Mouse (Mus musculus) forebrain, postnatal 0 days (tissue): ENCODE results near the gene Gm45623. TPM values are rescaled to one million over a fixed set of nuclear protein-coding genes. Genes with fewer than 3 reads are reported as not detected.
A peak's percentile ranks its signal among the peaks of the same experiment; 100 is the strongest.

ENCODE experiments used
- ATAC-seq: fragments of 200-750 bp; cut with Nextera tagmentation; 2 replicates; pipeline ENCODE4 v1.8.0; 2017; ENCODE audit warnings: mild to moderate bottlenecking, moderate library complexity
- DNase-seq: peaks from one replicate; pipeline ENCODE4 v3.0.0-alpha.2; 2015
- H3K27ac ChIP-seq: fragments of 300-500 bp; sonication (generic); 2 replicates; pipeline ENCODE4 v1.5.1; 2014; ENCODE audit warnings: low read depth, mild to moderate bottlenecking, antibody characterized with exemption, low read length, moderate library complexity, mixed read lengths
- H3K27me3 ChIP-seq: fragments of 300-500 bp; sonication (generic); 2 replicates; pipeline ENCODE4 v1.6.1; 2014; ENCODE audit warnings: mild to moderate bottlenecking, low read length, mixed read lengths; ENCODE audit not compliant: insufficient read depth
- H3K36me3 ChIP-seq: fragments of 300-500 bp; sonication (generic); 2 replicates; pipeline ENCODE4 v1.6.1; 2014; ENCODE audit warnings: mild to moderate bottlenecking, moderate library complexity; ENCODE audit not compliant: insufficient read depth
- H3K4me1 ChIP-seq: fragments of 300-500 bp; sonication (generic); 2 replicates; pipeline ENCODE4 v1.6.1; 2014; ENCODE audit warnings: antibody characterized with exemption; ENCODE audit not compliant: insufficient read depth
- H3K4me2 ChIP-seq: fragments of 300-500 bp; sonication (generic); 2 replicates; pipeline ENCODE4 v1.6.1; 2014; ENCODE audit warnings: low read depth, mild to moderate bottlenecking, moderate library complexity
- H3K4me3 ChIP-seq: fragments of 300-500 bp; sonication (generic); 2 replicates; pipeline ENCODE4 v1.5.1; 2014; ENCODE audit warnings: low read depth, low read length, mixed read lengths
- H3K9ac ChIP-seq: fragments of 300-500 bp; sonication (generic); 2 replicates; pipeline ENCODE4 v1.6.1; 2014; ENCODE audit warnings: mild to moderate bottlenecking
- H3K9me3 ChIP-seq: fragments of 300-500 bp; sonication (generic); 2 replicates; pipeline ENCODE4 v1.6.1; 2016; ENCODE audit warnings: low read length
- CTCF ChIP-seq: sonication (generic); IDR thresholded peaks from 2 replicates; pipeline ENCODE4 v1.5.1; 2016; ENCODE audit warnings: antibody characterized with exemption, control low read depth, low read depth
- WGBS: fragments of 180-500 bp; shearing (Covaris S2); extraction: QIAGEN DNeasy Blood & Tissue Kit; methylation state at CpG from one replicate; pipeline ENCODE4 v1.1.7; 2014; 5-methylcytosine and 5-hydroxymethylcytosine counted together
- polyA plus RNA-seq: library from polyadenylated mRNA; unstranded; fragments of >200 nt; fragmentation: Nextera tagmentation; extraction: Ambion mirVana; gene quantifications from 2 replicates; pipeline ENCODE4 v1.2.1, GENCODE M21; 2015
- total RNA-seq: library from RNA; depleted of rRNA; stranded (reverse); fragments of >200 nt; gene quantifications from 2 replicates; pipeline ENCODE4 v1.2.3, GENCODE M21; 2014

Gene Gm45623
- total and polyA plus RNA-seq, 2 experiments from 2014 or later: 3.4 to 8.8 TPM

DNA sequence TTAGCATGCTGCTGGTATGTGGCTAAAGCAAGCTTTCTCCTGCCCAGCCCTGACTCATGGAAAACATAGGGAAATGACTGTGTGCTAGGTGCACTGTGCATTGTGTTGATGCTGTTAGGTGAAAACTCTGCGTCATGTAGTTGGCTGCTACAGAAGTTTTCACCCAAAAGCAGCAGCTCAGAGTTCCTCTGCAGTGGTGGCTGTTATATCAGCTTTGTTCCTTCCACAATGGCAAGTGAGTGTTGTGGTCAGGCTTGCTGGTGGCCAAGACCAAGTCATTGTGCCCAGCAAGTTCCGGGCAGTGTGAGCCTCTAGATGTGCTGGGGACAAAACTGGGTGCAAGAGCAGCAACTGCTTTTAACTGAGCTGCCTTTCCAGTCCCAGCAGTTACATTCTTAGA is 41.4 kb downstream of the Gm45623 start:
- H3K4me1 ChIP-seq: peaks cover 6% of the 10 kb centered on the region
- H3K4me2 ChIP-seq: no peak overlapping the region
- DNase-seq (no peak), ATAC-seq (no peak)
- no peak overlapping the region for H3K4me3 ChIP-seq
- no peak overlapping the region for H3K27ac ChIP-seq
- H3K27me3 ChIP-seq: no peaks in the 10 kb centered on the region
- no peak for TF ChIP-seq CTCF
- H3K9me3 ChIP-seq: no peaks in the 10 kb centered on the region
- 92% methylated on average over 2 of the region's 2 CpGs for WGBS
- no peaks in the 10 kb centered on the region for H3K36me3 ChIP-seq
- no peak overlapping the region for H3K9ac ChIP-seq

DNA sequence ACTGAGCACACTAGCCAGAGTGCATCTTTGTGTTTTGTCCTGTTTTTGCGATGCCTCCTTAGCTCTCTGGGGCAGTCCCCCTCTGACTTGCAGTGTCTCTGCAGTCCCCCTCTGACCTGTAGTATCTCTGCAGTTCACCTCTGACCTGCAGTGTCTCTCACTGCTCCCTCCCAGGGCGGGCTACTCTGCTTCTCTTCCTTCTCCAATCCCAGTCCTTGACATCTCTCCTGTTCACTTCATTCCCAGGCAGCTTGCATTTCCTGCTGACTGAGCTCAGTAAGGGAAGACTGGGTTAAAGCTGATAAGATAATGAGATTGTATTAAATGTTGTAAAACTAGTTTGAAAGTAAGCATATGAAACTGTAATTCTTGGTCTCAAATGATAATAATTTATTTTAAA is 43.0 kb downstream of the Gm45623 start:
- 77% methylated on average over 2 of the region's 2 CpGs for WGBS
- no peak overlapping the region for H3K27ac ChIP-seq
- TF ChIP-seq CTCF: no peak
- no peak overlapping the region for H3K9ac ChIP-seq
- H3K27me3 ChIP-seq: no peaks in the 10 kb centered on the region
- DNase-seq (no peak), ATAC-seq (no peak)
- H3K9me3 ChIP-seq: no peaks in the 10 kb centered on the region
- H3K4me3 ChIP-seq: no peak overlapping the region
- no peak overlapping the region for H3K4me2 ChIP-seq
- peaks cover 14% of the 10 kb centered on the region for H3K4me1 ChIP-seq
- H3K36me3 ChIP-seq: no peaks in the 10 kb centered on the region

DNA sequence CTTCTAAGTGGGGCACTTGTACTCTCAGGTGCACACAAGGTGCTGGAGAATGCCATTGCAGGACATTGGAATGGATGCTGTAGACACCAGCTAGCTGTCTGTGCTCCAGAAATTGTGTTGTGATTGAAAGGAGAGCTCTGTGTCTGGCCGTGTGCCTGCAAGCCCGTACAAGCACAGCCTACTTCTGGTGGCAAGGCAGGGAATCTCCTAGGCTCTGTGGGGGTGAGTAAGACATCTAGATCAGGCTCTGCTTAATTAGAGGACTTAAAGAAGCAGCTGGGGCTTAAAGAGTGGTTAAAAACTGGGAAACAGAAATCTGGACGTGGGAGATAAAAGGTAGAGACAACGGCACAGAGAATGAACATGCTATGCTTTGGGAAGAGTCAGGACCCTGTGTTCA is 46.0 kb downstream of the Gm45623 start:
- DNase-seq (no peak), ATAC-seq (no peak)
- 49% methylated on average over 4 of the region's 4 CpGs for WGBS
- H3K4me3 ChIP-seq: no peak overlapping the region
- H3K36me3 ChIP-seq: no peaks in the 10 kb centered on the region
- H3K9me3 ChIP-seq: no peaks in the 10 kb centered on the region
- H3K4me1 ChIP-seq: peaks cover 25% of the 10 kb centered on the region
- no peak overlapping the region for H3K27ac ChIP-seq
- no peak overlapping the region for H3K9ac ChIP-seq
- no peaks in the 10 kb centered on the region for H3K27me3 ChIP-seq
- no peak for TF ChIP-seq CTCF
- no peak overlapping the region for H3K4me2 ChIP-seq

DNA sequence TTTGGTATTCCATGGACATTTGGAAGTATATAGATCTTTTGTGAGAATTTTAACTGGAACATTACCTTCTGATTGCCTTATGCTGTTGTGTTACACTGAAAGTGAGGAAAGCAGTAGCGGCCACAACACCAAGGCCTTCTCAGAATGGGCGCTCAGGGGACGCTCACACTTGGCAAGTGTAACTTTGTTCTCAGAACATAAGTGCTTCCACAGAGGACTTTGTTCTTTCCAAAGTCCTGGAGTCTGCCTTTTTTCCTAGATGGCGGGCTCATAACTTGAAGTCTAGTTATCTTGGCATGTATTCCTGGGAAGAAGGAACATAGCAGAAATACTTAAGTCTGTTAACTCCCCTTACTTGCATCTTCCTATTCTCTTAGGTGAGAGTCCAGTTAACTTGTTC is 46.5 kb downstream of the Gm45623 start:
- Histone ChIP-seq H3K4me3 (no peak overlapping the region), H3K9ac (no peak overlapping the region), H3K27ac (no peak overlapping the region), H3K4me1 (peaks cover 25% of the 10 kb centered on the region), H3K9me3 (no peaks in the 10 kb centered on the region), H3K4me2 (no peak overlapping the region), H3K36me3 (no peaks in the 10 kb centered on the region), H3K27me3 (no peaks in the 10 kb centered on the region)
- 79% methylated on average over 4 of the region's 4 CpGs for WGBS
- DNase-seq: no peak
- ATAC-seq: no peak
- TF ChIP-seq CTCF: no peak

DNA sequence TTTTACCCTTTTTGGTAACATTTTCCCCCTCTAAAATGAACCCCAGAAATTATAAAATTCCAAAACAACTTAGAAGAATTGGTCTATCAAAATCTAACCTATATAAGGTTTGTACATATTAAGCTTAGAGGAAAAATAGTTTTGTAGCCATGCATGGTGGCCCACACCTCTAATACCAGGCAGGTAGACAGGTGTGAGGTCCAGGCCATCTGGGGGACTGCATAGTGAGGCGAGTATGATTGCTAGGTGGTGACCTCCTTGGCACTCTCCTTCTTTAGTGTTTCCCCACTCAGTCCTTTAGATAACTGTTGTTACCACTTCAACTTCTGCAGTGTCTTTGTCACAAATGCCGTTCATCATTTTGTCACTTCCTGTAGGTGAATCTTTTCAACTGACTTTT is 49.0 kb downstream of the Gm45623 start:
- Histone ChIP-seq H3K36me3 (no peaks in the 10 kb centered on the region), H3K4me1 (peaks cover 25% of the 10 kb centered on the region), H3K9me3 (no peaks in the 10 kb centered on the region), H3K4me2 (peak overlapping the region; percentile 50), H3K4me3 (peak overlapping the region; percentile 88), H3K9ac (0 out of 2 replicates have a peak overlapping the region, but pooled peaks have one; percentile 87), H3K27me3 (no peaks in the 10 kb centered on the region), H3K27ac (no peak overlapping the region)
- no peak for ATAC-seq
- WGBS: 54% methylated on average over 2 of the region's 2 CpGs
- no peak for DNase-seq
- no peak for TF ChIP-seq CTCF

DNA sequence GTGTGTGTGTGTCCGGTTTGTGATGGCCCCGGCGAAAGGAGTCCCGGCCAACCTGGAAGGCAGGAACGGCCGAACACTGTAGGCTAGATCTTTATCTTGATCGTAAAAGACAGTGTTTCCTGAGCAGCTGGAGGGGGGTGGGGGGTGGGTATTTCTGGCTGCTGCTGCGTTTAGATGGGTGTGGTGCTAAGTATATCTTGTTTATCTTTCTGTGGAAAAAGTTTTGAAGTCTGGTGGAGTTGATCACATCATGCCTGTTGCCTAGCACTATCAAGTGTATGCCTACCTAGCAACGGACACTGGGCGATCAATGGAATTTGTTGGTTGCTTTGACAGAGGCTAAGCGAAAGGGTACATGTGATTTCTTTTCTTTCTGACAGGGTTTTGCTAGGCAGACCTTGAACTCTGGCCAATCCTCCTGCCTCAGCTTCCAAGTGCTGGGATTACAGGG is 49.7 kb downstream of the Gm45623 start:
- no peak for TF ChIP-seq CTCF
- Histone ChIP-seq H3K9ac (peak overlapping the region; percentile 87), H3K4me1 (peaks cover 28% of the 10 kb centered on the region), H3K27me3 (no peaks in the 10 kb centered on the region), H3K36me3 (no peaks in the 10 kb centered on the region), H3K27ac (peak overlapping the region; percentile 96), H3K9me3 (no peaks in the 10 kb centered on the region), H3K4me3 (peak overlapping the region; percentile 88), H3K4me2 (peak overlapping the region; percentile 50)
- WGBS: under 1% methylated on average over 11 of the region's 11 CpGs
- DNase-seq (no peak), ATAC-seq (0 out of 2 replicates have a peak, but pooled peaks have one; percentile 3)

DNA sequence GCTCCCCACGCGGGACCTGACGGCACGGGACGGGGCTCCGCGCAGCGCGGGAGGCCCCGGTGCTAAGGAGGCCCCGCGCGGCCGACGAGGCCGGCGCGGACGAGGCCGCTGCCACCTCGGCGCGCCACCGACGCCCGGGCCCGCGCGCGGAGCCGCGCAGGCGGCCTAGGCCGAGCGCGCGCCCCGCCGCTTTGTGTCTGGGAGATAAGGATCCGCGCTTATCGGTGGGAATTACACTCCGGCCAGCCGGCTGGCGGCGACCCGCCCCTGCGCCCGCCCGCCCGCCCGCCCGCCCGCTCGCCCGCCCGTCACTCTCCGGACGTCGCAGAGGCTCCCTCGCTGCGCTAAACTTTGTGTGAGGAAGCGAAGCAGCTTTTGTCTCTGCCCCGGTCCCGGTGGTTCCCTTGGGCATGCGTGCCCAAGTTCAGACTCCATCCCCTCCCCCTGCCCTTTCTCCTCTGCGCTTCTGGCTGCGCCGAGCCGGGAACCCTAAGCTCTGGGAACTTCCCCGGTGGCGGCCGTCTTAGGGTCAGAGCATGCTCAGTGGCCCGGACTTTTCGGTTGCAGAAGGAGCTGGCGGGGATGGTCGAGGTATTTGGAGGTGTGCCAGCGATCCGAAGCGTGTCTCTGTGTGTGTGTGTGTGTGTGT is 50.3 kb downstream of the Gm45623 start:
- Histone ChIP-seq H3K27me3 (no peaks in the 10 kb centered on the region), H3K4me1 (peaks cover 33% of the 10 kb centered on the region), H3K36me3 (no peaks in the 10 kb centered on the region), H3K9ac (peak overlapping the region; percentile 87), H3K9me3 (no peaks in the 10 kb centered on the region), H3K4me3 (peak overlapping the region; percentile 88), H3K4me2 (peak overlapping the region; percentile 50), H3K27ac (peak overlapping the region; percentile 96)
- no peak for TF ChIP-seq CTCF
- peak; percentile 84 for DNase-seq
- peak; percentile 66 for ATAC-seq
- under 1% methylated on average over 67 of the region's 80 CpGs for WGBS
